Mouse (Mus musculus) left cerebral cortex, postnatal 10 days (tissue): ENCODE data around the gene Ssxb9. TPM values are rescaled to one million over a fixed set of nuclear protein-coding genes. Genes with fewer than 3 reads are reported as not detected.
"Not testable (repeated sequence)": the region's sequence is repeated elsewhere in the genome, so short reads cannot be mapped to it uniquely, and the experiment has no call there.

Experiments used
- DNase-seq, 2 experiments: peaks; one replicate each; pipeline ENCODE4 v3.0.0; 2021 to 2022; ENCODE audit warnings: low spot score in 2 of 2, mixed read lengths in 1 of 2; ENCODE audit errors: extremely low spot score in 1 of 2
- intact Hi-C: fragments of 180-260 bp; cut with DNase I; formaldehyde crosslinking; loops from one replicate; pipeline ENCODE4 v1.15.1; 2025
- total RNA-seq, 2 experiments: library from RNA; stranded (reverse); gene quantifications; 2 replicates each; pipeline ENCODE4 v1.2.3; 2021

Ssxb9 gene
- not detected for total RNA-seq

- intact Hi-C loops, DNase-seq: not testable (repeated sequence)
These were observed at the start of gene Ssxb9 for GRCm38 (mm10) chrX:8366678-8367077. TSS of gene Ssxb9 (plus strand) at chrX:8366978.

- no peak for DNase-seq
- intact Hi-C loops, result no loop called here
These were observed 39.7 kb upstream of the Ssxb9 start, which contains the start of gene Ssxb10 for GRCm38 (mm10) chrX:8327124-8327523. TSS of gene Ssxb10 (plus strand) at chrX:8327424.

GRCm38 (mm10) chrX:8413005-8413404, 46.2 kb downstream of the Ssxb9 start, which contains the start of gene Ssxb1:
TSS of gene Ssxb1 (plus strand) at chrX:8413305.
- intact Hi-C loops, result not testable (repeated sequence)

More at GRCm38 (mm10) chrX:8413005-8413404, 46.2 kb downstream of the Ssxb9 start, which contains the start of gene Ssxb1:
- DNase-seq, result not testable (repeated sequence)

Other genes with a start within 250 kb of the Ssxb9 start
- 100 to 1,000 TPM; 231 to 242 TPM for gene Wdr13, start 234.1 kb upstream of the Ssxb9 start, total RNA-seq
- 100 to 1,000 TPM; 268 to 306 TPM for gene Rbm3, start 221.1 kb upstream of the Ssxb9 start, total RNA-seq
- 10 to 100 TPM; 14.4 to 17.7 TPM for gene Tbc1d25, start 190.8 kb upstream of the Ssxb9 start, total RNA-seq
- gene Ebp, start 173.5 kb upstream of the Ssxb9 start, total RNA-seq, result 10 to 100 TPM; 27.5 to 29.8 TPM
- gene Porcn, start 160.5 kb upstream of the Ssxb9 start, total RNA-seq, result 10 to 100 TPM; 65.8 to 67.9 TPM
- gene Ftsj1, start 114.6 kb upstream of the Ssxb9 start, total RNA-seq, result 10 to 100 TPM; 22.9 to 27.5 TPM
- gene Slc38a5, start 95.8 kb upstream of the Ssxb9 start, total RNA-seq, result 10 to 100 TPM; 13.5 to 24.3 TPM
- gene Ssxb10, start 39.6 kb upstream of the Ssxb9 start, total RNA-seq, result not detected
- not detected for gene Ssxb1, start 46.3 kb downstream of the Ssxb9 start, total RNA-seq
- gene Ssxb2, start 94.7 kb downstream of the Ssxb9 start, total RNA-seq, result not detected
- not detected for gene Gm14459, start 158.0 kb downstream of the Ssxb9 start, total RNA-seq
- not detected for gene Ssxb6, start 181.3 kb downstream of the Ssxb9 start, total RNA-seq
- not detected for gene Ssxb3, start 224.8 kb downstream of the Ssxb9 start, total RNA-seq